Mouse (Mus musculus): ENCODE data around the gene Poc1a.

Poc1a gene

DNA sequence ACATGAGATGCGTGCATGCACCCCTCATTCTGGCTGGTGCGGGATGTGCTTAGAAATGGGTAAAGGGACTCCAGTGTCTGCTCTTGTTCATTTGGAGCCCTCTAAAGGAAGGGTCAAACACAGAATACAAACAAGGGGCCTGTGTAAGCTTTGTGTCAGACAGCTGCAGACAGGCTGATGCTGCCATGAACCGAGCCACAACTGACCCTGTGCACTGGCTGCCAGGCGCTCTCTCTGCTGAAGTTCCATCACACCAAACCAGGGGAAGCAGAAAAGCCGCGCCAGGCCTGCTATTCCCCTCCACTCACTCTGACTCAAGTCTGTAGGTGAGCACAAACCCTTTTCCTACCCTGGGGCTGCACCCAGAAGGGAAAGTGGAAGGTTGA is 58.3 kb downstream of the Poc1a start:
- DNase-seq, result no peak

DNA sequence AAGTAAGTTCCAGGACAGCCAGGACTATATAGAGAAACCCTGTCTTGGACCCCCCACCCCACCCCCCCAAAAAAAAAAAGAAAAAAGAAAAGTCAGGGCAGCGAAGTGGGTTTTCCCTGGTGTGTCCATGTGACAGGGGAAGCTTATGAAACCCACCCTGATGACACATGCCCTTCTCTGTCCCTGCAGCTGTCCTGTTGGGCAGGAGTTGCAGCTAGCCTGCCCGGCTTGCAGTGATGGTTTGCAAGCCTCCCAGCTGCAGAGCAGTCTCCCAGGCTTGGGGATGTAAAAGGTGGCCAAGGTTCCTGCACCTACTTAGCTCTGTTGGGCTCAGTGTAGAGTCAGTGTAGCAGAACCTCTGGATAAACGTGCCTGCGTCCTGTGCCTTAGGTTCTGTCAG is 58.9 kb downstream of the Poc1a start:
- DNase-seq, result no peak

DNA sequence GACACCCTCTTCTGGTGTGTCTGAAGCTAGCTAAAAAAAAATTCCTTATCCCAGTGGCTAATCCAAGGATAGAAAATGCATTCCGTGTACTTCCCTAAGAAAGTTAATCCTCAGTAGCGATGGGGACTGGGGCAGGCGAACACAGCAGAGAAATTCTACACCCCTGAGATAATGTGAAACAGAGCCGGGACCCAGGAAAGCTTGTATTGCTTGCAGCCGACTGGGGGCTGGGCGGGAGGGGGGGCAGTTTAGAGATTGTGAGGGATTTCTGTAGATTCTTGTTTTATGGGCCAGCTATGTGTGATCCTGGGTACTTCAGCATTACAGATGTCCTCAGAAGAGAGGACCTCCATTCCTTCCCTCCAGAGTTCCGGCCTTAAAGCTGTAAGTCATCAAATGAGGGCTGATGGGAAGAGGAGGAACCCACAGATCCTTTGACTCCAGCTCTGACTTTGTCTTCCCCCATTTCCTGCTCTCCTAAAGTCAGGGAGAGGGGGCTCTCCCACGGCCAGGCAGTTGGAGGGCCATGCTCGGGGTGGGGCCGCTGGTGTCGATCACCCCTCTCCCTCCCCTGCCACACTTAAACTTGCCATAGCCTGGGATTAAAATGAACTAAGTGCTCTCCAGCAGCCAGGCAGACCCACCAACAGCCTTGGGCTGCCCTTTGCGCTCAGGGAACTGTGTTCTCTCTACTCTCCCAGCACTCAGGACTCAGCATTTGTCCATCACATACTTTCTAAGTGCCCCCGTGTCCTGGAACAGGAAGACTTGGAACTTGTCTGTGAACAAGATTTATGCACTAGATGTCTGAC is 59.8 kb downstream of the Poc1a start:
- no peak for DNase-seq

DNA sequence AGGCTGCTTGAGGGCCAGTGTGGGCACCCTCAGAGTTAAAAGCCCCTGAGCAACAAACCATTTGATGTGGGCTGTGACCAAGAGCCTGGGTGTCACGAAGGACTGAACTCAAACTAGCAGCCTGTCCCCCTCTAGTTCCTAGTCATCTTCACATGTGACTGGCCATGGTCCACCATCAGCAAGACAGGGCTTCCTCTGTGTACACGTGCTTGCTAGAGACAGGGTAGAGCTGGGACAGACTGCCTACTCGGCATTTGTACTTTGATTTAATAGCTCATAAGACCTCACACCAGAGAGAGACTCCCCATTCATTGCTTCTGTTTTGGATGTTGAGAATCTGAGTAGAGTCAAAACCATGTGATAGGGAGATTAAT is 60.4 kb downstream of the Poc1a start:
- no peak for DNase-seq

DNA sequence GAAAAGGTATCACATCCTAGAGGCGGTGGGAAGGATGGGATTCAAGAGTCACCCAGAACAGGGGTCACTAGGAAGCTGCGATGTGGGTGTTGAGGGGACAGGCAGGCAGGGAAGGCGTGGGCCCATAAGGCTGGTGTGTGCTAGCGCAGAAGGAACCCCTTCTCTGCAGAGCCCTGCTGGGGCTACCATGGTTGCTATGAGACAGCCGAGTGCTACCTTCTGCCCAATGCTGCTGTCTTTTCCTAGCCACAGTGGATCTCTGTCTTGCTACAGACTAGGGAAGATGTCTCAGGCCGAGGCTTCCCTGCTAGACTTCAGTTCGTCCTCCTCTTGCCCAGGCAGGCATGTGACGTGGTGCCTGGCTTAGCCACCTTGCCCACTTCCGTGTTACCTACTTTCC is 61.7 kb downstream of the Poc1a start:
- DNase-seq, result no peak

DNA sequence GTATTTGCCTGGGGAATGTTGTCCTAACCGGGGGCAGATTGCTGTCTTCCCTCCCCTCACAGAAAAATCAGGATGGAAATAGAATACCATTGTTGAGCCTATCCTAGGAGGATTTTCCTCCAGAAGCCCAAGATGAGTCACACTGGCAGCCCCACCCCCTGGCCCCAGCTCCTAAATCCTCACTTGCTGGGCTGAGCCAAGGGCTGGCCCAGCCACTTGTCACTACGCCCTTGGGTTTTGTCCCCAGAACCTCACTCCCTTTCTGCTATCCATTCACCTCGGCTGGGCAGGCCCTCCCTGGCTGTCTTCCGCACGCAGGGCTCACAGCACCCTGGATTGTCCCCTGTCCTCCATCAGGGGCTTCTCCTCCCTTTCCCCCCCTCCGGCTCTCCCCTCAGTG is 64.3 kb downstream of the Poc1a start:
- DNase-seq, result no peak

DNA sequence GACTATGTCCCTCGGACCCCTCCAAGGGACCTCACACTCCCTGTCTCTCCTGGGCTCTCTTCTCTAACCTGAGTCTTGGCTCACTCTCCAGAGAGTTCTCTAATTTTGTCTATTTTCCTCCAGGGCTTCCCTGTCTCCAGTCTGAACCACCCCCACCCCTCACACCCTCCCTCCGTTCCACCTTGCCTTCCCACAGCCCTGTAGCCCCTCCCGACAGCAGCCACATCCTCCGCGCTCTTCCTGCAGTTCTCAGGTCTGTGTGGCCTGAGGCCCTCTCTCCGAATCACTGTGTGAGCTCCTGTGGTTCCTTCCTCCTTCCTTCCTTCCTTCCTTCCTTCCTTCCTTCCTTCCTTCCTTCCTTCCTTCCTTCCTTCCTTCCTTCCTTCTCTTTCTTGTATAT is 64.8 kb downstream of the Poc1a start:
- no peak for DNase-seq

DNA sequence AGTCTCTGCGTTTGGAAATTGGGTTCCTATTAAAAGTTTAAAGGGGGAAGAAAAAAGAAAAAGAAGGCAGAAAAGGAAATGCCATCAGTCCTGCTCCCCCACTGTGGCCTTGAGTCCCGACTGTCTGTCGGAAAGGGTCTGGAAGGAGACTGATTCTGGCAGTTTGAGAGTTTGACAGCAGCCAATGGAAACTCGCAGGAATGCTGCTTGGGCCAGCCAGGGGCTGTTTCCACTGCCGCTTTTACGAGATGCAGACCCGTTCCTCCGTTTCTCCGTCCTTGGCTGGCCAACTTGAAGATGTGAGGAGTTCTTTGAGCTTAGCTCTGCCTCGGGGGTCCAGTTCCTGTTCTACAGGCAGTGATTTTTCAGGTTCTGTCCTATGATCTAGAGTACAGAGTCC is 67.4 kb downstream of the Poc1a start:
- DNase-seq, result no peak

DNA sequence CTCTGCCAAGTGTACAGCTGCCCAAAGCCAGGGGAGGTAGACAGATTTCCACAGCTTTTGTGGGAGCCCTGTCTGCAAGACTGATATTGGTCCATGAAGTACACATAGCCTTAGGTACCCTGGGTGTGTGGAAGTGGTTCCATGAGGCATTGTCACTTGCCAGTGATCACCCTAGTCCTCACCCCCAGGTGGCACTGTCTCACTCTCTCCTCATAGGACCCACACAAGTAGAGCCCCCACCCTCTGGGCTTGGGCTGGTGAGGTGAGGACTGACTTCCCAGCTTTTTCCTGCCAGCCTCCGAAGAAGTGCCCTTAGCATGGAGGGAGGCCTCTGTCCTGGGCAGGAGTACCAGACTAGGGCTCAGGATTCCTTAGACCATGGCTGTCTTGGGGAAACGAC is 68.2 kb downstream of the Poc1a start:
- DNase-seq, result peak in 1 of 2 experiments; percentile 22

DNA sequence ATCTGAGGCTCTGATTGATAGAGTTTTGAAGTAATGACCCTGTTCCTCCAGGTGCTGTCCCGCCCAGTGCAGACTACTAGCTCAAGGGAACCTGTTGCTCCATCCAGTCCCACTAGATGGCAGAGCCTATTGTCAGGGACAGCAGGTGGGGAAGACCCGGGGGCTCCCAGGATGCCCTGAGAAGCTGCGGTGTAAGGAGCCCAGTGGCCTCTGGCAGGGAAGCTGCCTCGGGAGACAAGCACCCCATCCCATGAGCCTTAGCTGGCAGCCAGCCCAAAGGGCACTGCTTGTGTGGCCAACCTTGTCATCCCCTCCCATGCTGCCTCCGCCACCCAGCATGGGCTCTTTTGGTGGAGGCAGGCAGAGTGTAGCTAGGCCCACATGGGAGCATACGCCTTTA is 70.3 kb downstream of the Poc1a start:
- DNase-seq, result no peak

DNA sequence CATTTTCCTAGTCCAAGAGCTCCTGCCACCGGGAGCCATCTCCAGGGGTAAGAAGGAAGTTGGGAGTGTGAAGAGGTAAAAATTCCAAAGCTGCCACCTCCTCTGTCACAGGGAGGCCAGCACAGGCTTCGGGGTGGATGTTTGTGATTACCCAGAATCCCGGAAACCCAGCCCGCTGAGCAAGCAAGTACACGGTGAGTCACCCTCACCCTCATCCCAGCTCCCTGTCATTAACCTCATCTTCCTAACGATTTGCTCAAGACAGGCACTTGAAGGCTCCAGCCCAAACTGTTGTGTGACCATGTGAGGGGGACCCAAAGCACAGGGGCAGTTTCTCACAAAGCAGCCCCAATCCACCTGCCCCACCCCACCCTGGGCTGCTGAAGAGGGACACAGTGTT is 72.9 kb downstream of the Poc1a start:
- no peak for DNase-seq

DNA sequence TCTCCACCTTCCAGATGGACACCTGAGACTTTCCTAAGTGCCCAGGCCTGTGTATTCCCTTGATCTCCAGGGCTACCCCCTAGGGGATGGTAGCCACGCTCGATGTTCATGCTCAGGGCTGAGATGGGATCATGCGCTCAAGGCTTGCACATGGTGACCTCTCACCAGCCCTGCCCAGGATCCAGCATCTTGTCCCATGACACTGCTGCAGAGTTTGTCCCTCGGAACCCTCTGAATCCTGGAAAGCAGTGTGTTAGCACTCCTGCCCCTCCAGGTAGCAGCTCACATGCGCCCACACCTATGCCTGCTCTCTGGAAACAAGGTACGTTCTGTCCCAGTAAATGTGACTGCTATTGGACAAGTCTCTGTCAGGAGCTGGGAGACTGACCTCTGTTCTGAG is 73.9 kb downstream of the Poc1a start:
- DNase-seq, result no peak

DNA sequence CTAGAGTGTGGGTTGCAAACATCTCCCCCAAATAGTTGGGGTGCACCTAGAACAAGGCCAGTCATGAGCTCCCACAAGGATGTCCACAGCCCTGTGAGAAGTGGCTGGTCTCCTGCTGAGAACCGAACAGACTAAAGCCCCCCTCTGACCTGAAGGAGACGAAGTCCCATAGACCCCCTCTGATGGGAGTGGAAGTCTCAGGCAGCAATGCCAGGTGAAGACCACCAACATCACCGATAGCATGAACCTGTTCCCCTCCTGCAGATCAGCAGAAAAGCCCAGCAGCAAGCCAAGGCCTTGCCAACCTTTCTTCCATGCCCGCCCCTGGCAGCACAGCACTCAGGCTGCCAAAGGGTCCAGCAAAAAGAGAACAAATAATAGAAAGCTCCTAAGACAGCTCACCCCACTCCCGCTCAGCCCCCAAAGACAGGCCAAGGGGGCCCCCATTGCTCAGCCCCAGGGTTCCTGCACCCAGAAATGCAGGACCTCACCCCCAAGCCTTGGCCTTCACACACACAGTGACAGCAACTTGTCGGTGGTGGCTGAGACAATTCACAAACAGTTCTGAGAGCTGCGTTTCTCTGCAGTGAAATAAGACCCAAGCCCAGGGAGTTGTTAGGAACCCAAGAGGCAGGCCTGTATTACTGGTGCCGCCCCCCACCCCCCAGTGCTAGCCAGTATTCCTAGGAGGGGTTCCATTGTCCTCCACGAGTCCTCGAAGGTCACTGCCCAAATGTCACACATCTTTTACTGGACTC is 74.5 kb downstream of the Poc1a start:
- no peak for DNase-seq

DNA sequence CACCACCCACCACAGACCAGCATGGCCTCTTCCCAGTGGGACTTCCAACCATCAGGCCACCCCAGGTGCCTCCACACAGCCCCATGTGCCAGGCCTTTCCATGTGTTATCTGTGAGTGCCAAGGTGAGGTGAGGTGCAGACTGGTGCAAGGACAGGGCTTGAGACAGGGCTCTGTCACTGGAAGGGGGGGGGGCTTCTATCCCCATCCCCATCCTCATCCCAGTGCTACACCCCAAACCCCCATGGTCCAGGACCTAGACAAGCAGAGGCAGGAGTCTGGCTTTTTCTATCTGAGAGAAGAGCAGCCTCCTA is 75.1 kb downstream of the Poc1a start:
- no peak for DNase-seq

DNA sequence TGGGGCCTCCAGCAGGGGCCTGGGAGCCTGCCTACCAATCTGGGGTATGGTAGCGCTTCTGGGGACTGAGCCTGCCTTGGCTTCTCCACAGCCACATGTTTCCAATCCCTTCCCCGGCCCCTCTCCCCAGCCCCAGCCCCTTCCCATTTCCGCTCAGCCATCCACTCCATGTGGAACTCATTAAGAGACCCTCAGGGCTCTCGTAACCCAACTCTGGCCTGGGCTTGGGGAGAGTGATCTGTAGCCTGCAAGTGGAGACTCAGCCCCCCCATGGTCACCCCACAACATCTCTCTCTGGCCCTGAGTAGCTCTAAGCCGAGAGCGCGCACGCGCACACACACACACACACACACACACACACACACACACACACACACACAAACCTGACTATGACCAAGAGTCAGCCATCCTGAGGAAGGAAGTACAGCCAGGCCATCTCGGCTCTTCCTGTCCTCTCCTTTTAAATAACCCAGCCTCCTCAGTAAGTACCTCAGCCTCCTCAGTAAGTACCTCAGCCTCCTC is 75.5 kb downstream of the Poc1a start:
- DNase-seq, result no peak

DNA sequence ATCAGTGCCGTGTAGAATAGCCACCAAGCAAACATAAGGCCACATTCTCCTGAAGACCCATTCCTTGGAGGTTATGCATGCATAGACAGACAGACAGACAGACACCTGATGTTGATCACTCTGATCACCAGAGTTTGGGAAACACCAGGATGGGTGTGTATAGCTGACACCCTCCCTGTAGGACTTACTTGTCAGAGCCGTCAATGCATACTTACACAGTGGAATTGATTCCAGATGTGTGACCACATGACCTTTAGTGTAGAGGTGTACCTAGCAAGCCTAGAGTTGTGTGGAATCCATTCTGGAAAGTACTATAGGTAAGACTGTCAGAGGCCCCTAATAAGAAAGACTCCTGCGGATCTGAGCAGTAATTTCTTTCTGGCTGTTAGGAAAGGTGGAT is 76.3 kb downstream of the Poc1a start:
- no peak for DNase-seq

DNA sequence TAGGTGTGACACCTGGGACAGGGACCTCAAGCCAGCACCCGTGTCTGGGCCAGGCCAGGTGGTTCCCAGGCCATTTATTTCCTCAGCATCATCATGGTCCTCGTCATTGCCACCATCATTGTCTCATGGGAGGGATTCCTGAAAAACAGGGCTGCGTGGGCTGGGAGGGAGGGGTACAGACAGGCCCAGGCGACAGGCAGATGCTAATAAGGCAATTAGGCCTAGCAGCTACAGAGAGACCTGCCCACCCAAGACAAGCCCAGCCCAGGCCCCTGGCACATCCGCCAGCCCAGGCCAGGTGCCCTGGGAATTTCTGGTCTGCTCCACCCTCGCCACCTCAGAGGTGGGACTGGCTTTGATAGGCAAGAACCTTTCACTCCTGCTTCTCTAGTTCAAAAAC is 78.4 kb downstream of the Poc1a start:
- no peak for DNase-seq

DNA sequence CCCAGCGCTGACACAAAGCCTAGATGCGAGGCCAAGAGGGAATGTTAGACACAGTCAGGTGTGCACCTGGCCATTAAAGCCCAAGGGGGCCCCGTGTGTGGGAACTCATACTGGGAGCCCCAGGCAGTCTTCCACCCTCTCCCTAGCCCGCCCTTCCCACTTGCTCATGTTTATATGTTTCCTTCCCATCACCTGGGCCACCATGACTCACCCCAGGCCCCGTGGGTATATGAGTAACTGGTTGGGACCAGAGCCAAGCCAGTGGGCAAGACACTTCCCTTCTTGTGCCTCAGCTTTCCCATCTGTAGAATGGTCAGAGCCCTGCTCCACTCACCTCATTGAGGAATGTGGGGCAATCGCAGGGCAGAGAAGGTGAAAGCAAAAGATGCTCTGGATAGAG is 80.3 kb downstream of the Poc1a start:
- DNase-seq, result no peak

DNA sequence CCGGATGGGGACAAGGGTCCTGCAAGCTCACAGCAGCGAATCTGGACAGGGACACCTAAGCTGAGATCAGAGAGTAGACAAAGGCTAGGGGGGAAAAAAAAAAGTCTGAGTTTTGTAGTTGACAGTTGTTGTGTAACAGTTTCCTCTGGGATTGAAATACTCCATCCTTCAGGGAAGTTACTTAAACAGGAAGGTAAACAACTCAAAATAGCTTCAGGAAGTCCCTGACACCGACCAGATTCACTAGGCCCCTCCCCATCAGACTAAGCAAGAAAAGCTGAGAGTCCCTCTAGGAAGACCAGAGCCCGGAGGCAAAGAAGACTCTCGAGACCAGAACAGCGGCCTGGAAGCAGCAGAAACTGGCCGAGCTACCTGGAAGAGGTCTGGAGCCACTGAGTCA is 84.5 kb downstream of the Poc1a start:
- DNase-seq, result no peak

DNA sequence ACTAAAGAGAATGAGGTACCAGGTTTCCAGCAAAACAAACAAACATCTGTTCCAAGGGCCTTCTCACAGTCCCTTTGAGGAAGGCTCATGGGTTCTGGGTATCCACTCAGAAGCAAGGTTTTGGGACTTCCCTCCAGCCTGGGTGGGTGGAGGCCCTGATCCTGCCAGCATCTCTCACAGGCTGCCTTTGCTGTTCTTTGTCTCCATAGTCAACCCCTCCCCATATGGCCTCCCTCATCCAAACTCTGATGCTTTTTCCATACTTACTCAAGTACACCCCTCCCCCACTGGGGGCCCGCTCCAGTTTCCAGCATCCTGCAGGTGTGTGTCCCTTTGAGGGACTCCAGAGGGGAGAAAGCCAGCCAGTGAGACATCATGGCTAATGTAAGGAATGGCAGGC is 85.3 kb downstream of the Poc1a start:
- DNase-seq, result no peak

DNA sequence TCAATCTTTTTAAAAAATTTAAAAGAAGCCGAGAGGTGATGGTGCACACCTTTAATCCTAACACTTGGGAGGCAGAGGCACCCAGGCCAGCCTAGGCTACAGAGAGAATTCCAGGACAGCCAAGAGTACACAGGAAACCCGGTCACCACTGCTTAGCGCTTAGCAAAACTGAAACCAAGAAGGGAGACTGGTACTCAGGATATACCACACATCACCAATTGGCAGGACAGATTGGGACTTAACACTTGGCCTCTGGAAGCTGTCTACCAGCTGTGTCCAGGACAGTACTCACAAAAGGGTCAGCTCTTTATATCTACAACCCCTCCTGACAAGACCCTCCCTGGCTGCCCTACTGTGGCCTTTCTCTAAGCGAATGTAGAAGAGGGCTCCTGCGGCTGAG is 86.1 kb downstream of the Poc1a start:
- no peak for DNase-seq

DNA sequence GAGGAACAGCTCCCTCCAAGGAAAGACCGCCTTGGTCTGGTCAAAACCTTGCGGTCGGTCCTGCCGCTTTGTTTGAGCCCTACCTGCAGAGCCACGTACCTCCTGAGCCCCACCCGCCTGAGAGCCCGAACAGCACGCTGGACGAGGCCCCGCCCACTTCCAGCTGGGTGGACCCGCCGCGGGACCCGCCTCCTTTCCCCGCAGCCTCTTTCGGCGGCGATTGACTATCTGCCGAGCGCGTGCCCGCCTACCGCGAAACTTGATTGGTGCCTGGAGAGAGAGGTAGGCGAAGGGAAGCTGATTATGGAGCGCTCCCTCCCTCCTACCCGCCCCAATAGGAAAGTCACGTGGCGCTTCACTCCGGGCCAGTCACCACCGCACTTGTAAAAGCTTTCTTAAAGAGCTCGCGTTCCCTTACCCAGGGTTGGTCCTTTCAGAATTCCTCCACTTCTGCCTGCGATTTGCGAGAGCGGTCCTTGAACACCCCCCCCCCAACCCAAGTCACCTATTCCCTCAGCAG is 86.8 kb downstream of the Poc1a start:
- DNase-seq, result peak; percentile 98

DNA sequence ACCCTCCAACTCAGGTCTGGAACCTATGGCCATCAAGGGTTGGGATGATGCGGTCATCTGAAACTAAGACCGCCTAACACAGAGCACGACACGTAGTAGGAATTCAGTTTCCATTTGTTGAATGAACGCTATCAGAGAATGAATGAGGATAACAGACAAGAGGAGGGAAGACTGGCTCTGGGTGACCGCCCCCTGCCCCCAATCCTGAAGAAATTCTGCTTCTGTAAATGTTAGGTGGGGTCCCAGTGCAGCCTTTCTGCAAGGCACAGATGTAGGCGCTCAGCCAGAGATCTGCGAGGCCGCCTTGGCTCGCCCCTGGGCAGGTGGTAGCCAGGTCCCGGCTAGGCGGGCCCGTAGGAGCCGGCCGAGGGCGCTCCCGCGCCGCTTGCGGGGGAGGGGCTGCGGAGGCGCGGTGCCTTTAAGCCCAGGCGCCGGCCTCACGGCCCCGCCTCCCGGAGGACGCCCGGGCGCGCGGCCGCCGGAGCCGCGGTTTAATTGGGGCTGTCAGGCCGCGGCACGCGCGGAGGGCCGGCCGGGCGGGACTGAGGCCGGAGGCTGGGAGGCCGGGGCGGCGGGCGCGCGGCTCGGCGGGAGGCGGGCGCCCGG is 87.4 kb downstream of the Poc1a start, which contains the start of gene Dusp7:
TSS of gene Dusp7 (plus strand) at position 521 of the 606 bp plus-strand sequence.
- DNase-seq, result peak; percentile 60 to 61
